Mouse (Mus musculus): ENCODE results near the gene Rpp25.
A peak's percentile ranks its signal among the peaks of the same experiment; 100 is the strongest.

GRCm38 (mm10) chr9:57552139-57552887, 48.5 kb downstream of the Rpp25 start, which contains the start of gene Mpi:
- no peak for TF ChIP-seq CTCF (IDR thresholded peaks at IDR 0.05; ENCODE audit: low read depth, low read length)
- peak; percentile 76 for TF ChIP-seq POLR2A (IDR thresholded peaks at IDR 0.05; ENCODE audit: insufficient read depth, low read length)
- no peak for TF ChIP-seq EP300 (IDR thresholded peaks at IDR 0.05; ENCODE audit: insufficient read depth, low read depth, low read length)
